Mouse (Mus musculus) adrenal gland, postnatal 10 days (tissue): ENCODE results near the gene Htr7. TPM values are rescaled to one million over a fixed set of nuclear protein-coding genes. Genes with fewer than 3 reads are reported as not detected.

Experiments used
- DNase-seq: peaks from one replicate; pipeline ENCODE4 v3.0.0; 2021; ENCODE audit warnings: mixed read lengths
- long read RNA-seq, 2 experiments: library from polyadenylated mRNA; stranded (forward); transcript quantifications; one replicate each; pipeline ENCODE4 v2.0.0; 2021
- total RNA-seq, 2 experiments: library from RNA; stranded (reverse); gene quantifications; 2 replicates each; pipeline ENCODE4 v1.2.3; 2021

Htr7 gene
- under 1 TPM; 0.30 to 0.39 TPM for total RNA-seq
- long read RNA-seq, experiment 1, result 0 reads
- long read RNA-seq, experiment 2, result 0 reads

GRCm38 (mm10) chr19:36057231-36057811, at the start of gene Htr7:
Gene Htr7 (minus strand): TSS chr19:36057507.
- peak; percentile 45 for DNase-seq

DNA sequence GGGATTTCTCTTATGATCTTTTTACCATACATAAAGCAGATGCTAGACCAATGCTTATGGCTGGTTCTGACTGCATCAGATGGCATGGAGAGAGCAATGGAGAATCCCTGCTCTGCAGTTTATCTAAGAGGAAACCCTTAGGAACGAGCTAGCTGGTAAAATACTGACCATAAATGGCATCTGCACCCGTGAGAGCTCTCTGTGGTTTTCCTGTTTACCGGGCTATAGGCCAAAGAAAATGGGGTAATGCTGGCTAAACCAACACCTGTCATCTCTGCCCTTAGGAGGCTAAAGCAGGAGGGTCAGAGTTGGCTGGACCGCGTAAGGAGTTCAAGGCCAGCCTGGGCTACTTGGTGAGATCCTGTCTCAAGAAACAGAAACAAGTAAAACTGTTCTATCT, 46.6 kb upstream of the Htr7 start:
- no peak for DNase-seq

DNA sequence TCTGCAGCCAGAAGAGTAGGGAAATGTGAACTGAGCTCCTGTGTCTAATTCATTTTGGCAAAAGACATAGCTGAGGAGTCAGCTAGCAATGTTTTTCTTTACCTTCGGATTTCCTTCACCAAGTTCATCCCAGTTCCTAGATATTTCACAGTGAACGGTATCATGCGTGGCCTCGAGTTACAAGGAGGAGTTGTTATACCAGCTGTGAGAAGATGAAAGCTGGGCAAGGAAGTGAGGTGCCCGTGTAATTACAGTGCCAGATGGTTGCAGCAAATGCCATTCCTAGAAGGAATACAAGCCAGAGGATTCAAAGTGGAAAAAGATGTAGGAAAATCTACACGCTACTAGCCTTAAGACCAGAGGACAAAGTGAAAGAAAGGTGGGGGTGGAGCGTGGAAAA, 41.6 kb upstream of the Htr7 start:
- no peak for DNase-seq

- DNase-seq, result no peak
These were observed 41.0 kb upstream of the Htr7 start for GRCm38 (mm10) chr19:36098265-36098664.

DNA sequence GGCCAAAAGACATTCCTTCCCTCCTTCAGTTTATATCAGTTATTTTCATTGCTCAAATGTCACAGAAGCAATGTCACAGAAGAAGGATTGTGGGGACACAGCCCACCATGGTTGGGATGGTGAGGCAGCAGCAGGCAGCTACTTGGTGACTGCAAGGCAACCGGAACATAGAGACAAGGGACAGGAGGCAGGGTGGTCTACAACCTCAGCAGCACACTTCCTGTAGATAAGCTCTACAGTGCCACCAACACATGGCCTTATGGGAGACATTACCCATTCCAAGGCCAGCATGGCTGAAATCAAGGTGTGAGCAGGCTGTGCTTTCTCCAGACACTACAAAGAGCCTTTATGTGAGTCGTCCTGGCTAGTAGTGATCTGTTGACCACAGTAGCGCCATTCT, 39.9 kb upstream of the Htr7 start:
- no peak for DNase-seq

GRCm38 (mm10) chr19:36090781-36091180, 33.5 kb upstream of the Htr7 start:
- no peak for DNase-seq

- peak; percentile 88 for DNase-seq
These were observed 26.2 kb upstream of the Htr7 start, which contains the start of gene Rpp30 for GRCm38 (mm10) chr19:36083262-36084225. Gene Rpp30 (plus strand): TSS chr19:36083716.

DNA sequence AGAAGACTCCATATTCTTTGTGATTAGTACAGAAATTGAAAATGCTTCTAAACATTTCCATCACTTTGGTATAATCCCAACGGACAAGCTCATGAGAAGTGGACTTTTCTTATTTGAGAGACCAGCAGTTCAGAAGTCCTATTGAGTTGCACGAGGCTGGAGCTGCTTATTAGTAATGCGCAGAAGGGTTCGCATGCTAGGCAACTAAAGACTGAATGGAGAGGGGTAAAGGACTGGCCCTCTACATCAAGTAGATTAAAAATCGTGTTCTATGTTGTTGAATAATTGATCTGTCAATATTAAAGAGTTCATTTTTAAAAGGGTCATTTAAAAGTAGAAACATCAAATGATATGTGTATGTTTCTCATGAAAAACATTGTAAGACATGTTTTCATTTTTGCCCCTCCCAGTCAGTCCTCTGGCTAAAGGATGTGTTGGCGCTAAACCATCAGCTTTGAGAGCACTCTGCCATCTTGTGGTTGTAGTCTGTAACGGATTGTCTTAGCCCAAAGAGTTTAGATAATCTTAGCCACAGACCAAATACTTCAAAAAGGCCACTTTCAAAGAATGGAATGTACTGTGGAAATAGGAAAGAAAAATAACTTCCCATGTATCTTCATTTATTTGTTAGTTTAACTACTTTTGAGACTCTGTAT, 25.4 kb upstream of the Htr7 start:
- DNase-seq, result peak; percentile 35

DNA sequence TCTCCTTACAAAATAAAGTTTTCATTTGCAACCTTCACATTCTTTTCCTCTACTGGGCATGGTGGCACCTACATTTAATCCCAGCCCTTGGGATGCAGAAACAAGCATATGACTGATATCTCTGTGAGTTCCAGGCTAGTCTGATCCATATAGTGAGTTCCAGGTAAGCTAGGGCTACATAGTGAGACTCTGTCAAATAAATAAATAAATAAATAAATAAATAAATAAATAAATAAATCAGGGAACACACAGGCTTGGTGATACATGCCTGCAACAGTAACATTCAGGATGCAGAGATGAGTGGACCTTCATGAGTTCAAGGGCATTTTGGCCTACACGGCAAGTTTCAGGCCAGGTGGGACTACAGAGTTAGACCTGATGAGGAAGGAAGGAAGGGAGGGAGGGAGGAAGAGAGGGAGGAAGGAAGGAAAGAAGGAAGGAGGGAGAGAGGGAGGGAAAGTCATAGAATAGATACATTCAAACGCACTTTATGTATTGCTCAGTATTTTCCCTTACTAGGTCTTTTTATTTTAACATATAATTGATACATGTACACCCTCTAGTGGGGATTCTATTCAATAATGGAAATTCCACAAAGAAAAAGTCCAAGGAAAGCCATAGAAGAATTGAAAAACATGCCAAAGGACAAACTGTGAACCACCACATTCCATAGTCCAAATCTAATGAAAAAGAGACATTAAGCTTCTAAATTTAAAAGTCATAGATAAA, 5.7 kb upstream of the Htr7 start:
- no peak for DNase-seq

DNA sequence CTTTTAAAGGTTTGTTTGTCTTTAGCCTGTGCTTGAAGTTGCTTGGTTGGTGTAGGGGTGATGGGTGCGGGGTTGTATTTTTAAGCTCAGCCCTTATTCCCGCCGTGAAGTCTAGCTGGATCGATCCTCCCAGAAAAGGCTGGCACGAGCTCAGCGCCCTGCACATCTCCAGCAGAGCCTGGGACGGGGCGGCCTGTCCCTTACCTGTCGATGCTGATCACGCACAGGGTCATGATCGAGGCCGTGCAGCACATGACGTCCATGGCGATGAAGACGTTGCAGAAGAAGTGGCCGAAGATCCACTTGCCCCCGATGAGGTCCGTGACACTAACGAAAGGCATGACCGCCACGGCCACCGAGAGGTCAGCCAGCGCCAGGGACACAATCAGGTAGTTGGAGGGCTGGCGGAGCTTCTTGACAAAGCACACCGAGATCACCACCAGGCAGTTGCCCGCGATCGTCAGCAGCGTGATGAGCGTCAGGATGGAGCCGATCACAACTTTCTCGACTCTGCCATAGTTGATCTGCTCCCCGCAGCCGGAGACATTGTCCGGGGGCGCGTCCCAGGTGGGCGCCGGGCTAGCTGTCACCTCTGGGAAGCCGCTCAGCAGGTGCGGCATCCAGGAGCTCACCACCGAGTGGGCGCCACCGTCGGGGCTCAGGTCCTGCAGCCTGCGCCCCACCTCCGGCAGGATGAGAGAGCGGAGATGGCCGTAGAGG, 645 bp downstream of the Htr7 start:
- DNase-seq, result peak; percentile 1

GRCm38 (mm10) chr19:36046046-36046445, 11.3 kb downstream of the Htr7 start:
- DNase-seq, result no peak

DNA sequence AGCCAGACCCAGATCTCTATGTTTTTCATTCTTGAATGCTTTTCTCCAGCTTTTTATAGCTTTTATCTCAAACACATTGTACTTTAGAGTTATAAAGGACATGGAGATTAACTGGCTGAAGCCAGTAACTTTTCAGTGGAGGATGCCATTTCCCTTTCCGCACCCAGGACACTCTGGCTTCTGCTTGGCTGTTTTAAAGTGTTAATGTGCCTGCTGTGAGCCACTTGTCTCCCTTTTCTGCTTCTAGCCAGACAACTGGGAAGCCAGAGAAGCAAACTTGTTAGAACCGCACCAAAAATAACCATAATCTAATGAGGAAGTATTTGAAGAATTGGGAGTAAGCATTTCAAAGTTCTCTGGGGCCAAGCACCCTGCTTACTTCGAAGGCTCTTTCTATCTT, 42.5 kb downstream of the Htr7 start:
- no peak for DNase-seq

DNA sequence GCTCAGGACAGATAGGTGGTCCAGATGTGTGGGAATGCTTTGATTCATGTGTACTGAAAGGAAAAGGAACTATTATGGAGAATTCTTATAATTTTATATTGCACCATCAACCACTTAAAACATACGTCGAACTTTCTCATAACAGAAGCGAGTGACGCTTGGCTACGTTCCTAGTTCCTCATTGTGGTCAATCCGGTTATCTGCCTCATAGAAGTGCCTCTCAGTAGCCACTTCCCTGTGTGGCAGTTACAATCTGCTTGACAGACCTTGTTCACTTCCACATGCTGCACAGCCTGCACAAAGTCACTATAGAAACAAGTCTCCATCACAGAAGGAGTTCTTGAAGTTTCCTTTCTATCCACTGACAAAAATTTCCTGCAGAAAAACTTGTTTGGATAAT, 51.0 kb downstream of the Htr7 start:
- no peak for DNase-seq

- DNase-seq, result no peak
These were observed 52.3 kb downstream of the Htr7 start for GRCm38 (mm10) chr19:36004961-36005360.

DNA sequence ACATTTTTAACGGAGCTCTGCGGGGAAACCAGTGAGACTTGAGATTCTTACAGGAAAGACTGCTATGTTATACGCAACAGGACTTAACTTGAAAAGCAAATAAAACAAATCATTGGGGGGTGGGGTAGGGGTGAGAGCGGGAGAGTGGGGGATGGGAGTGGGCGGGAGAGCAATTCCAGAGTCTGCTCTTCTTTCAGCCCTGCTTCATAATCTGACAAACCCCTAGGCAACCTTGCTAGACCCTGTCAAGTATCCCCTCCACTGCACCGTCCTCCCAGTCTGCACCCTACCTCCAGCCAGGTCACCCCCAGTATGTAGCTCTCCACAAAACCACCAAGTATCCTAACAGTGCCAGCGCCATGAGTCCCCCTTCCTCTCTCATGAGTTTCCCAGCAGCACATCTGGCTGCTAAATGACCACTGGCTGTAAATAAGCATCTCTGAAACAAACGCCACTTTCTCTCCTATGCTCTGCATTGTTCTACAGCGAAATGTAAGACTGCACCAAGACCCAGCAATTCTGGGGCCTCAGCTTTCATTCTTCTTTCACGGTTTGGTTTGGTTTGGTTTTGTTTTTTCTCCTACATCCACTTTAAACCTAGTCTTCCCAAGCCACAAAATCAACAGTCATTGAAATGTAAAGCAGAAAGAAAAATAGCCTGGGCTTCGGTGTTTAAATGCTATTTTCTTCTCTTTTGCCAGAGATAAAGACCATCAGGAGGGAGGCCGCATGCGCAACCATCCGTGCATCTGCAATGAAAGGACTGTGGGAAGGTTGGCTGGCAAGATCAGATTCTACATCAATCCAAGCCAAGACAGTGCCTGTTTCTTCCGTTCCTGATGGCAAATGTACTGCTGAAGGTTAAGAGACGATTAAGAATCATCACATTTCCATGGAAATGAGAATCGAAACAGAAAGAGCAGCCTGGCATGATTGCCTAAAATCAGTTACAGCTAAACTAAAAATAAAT, 54.5 kb downstream of the Htr7 start:
- no peak for DNase-seq

GRCm38 (mm10) chr19:36001512-36001911, 55.8 kb downstream of the Htr7 start:
- no peak for DNase-seq

DNA sequence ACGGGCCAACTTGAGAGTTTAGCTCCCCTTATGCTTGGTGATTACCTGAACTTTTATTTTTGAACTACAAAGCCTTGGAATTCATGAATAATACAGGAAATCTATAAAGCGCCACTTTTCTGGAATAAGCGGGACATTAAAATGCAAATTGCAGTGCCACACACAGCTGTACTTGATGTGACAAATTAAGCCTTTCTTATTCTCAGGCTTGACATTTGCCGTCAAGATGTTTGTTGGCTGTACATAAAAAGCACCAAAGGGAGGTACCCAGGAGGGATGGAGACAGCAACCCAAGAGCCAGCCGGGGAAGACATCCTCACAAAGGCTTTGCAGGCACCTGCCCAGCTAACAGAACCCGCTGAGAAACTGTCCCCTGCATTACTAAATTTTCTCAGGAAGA, 56.4 kb downstream of the Htr7 start:
- no peak for DNase-seq

DNA sequence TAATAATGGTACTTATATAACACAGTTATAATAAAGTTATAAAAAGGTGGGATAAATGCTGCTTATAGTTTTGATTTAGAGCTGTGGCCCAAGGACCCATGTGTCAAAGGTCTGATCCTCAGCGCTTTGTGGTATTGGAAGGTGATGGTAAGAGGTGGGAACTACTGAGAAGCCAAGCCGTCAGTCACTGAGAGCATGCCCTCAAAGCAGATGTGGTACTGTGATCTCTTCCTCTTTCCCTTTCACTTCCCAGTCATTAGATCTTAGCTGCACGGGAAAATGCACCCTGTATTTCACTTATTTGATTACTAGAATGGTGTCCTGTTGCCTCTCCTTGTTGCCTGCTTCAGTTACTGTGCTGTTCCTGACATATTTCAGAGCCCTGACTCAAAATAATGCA, 59.9 kb downstream of the Htr7 start:
- no peak for DNase-seq

- no peak for DNase-seq
These were observed 69.8 kb downstream of the Htr7 start for GRCm38 (mm10) chr19:35987461-35987860.

GRCm38 (mm10) chr19:35974681-35975080, 82.6 kb downstream of the Htr7 start:
- DNase-seq, result no peak
